Mouse (Mus musculus): Measurements from ENCODE around the gene Rad50. TPM values are rescaled to one million over a fixed set of nuclear protein-coding genes. Genes with fewer than 3 reads are reported as not detected.

Gene Rad50
- total and polyA plus RNA-seq, 3 experiments: 39.6 to 53.6 (median 48.2) TPM

GRCm38 (mm10) chr11:53734431-53734830 is 27.3 kb upstream of the Rad50 start:
- no peaks in the 10 kb centered on the region for H3K36me3 ChIP-seq (replicated peaks in 1 of 2; ENCODE audit: control insufficient read depth in 1 of 2, insufficient read depth in 1 of 2, low read length in 1 of 2)
- TF ChIP-seq RAD21 (IDR thresholded peaks at IDR 0.05; ENCODE audit: low read depth, low read length): peak; percentile 53
- TF ChIP-seq MAX (IDR thresholded peaks at IDR 0.05; ENCODE audit: low read length): no peak
- TF ChIP-seq CTCF (conservative IDR thresholded peaks at IDR 0.05 in 1 of 2, IDR thresholded peaks at IDR 0.05 in 1 of 2; ENCODE audit: low read depth in 2 of 2, low read length in 2 of 2): peak; percentile 11 to 72; a peak in 2 of 4 replicates
- TF ChIP-seq ETS1 (conservative IDR thresholded peaks at IDR 0.05; ENCODE audit: low read depth, low read length): no peak
- peak; percentile 39 for TF ChIP-seq SMC3 (IDR thresholded peaks at IDR 0.05; ENCODE audit: low read depth, low read length)
- peak overlapping the region; percentile 54; the same call in 1 of the 2 replicates for H3K27ac ChIP-seq (ENCODE audit: insufficient read depth, low read depth)
- peaks cover 8 to 38% of the 10 kb centered on the region in 2 experiments for H3K4me1 ChIP-seq (ENCODE audit: control insufficient read depth in 1 of 2, insufficient read depth in 2 of 2)
- H3K9me3 ChIP-seq (replicated peaks; ENCODE audit: low read length): no peaks in the 10 kb centered on the region
- peak overlapping the region; percentile 41; the same call in 1 of the 2 replicates for H3K9ac ChIP-seq (ENCODE audit: insufficient read depth, low read depth)
- peak; percentile 58 for DNase-seq (ENCODE audit: extremely low read depth)
- peak overlapping the region; percentile 76; the same call in 1 of the 2 replicates for H3K4me2 ChIP-seq (ENCODE audit: insufficient read depth, low read depth, poor library complexity, severe bottlenecking)
- dilution Hi-C loops (cut with MboI; ENCODE audit: extremely low pct_ligation_motif_present, extremely low pct_unique_long_range_greater_than_20kb, low sequenced_read_pairs) (no loop called here), in situ Hi-C loops (cut with MboI; ENCODE audit: low pct_ligation_motif_present, low pct_unique_long_range_greater_than_20kb, low sequenced_read_pairs) (no loop called here)
- no peaks in the 10 kb centered on the region for H3K27me3 ChIP-seq (replicated peaks)
- H3K79me2 ChIP-seq (replicated peaks; ENCODE audit: control insufficient read depth, extremely low read depth, insufficient read depth, poor library complexity, severe bottlenecking): no peaks in the 10 kb centered on the region
- H3K4me3 ChIP-seq (replicated peaks in 1 of 3; ENCODE audit: low read depth in 2 of 3, low read length in 2 of 3, poor library complexity in 1 of 3): peak overlapping the region in 1 of 3 experiments; percentile 43

GRCm38 (mm10) chr11:53733824-53734223 is 26.7 kb upstream of the Rad50 start:
- Histone ChIP-seq H3K9me3 (replicated peaks; ENCODE audit: low read length) (no peaks in the 10 kb centered on the region), H3K9ac (ENCODE audit: insufficient read depth, low read depth) (no peak overlapping the region), H3K27me3 (replicated peaks) (no peaks in the 10 kb centered on the region), H3K36me3 (replicated peaks in 1 of 2; ENCODE audit: control insufficient read depth in 1 of 2, insufficient read depth in 1 of 2, low read length in 1 of 2) (no peaks in the 10 kb centered on the region), H3K27ac (ENCODE audit: insufficient read depth, low read depth) (no peak overlapping the region), H3K4me2 (ENCODE audit: insufficient read depth, low read depth, poor library complexity, severe bottlenecking) (no peak overlapping the region), H3K4me1 (ENCODE audit: control insufficient read depth in 1 of 2, insufficient read depth in 2 of 2) (peaks cover 8 to 38% of the 10 kb centered on the region in 2 experiments), H3K79me2 (replicated peaks; ENCODE audit: control insufficient read depth, extremely low read depth, insufficient read depth, poor library complexity, severe bottlenecking) (no peaks in the 10 kb centered on the region), H3K4me3 (replicated peaks in 1 of 3; ENCODE audit: low read depth in 2 of 3, low read length in 2 of 3, poor library complexity in 1 of 3) (no peak overlapping the region)
- peak; percentile 51; the same call in 1 of the 2 replicates for TF ChIP-seq MYC (IDR thresholded peaks at IDR 0.05; ENCODE audit: low read depth, low read length)
- no peak for TF ChIP-seq HCFC1 (IDR thresholded peaks at IDR 0.05; ENCODE audit: low read depth, low read length)
- peak; percentile 16 to 63; a peak in 2 of 4 replicates for TF ChIP-seq CTCF (conservative IDR thresholded peaks at IDR 0.05 in 1 of 2, IDR thresholded peaks at IDR 0.05 in 1 of 2; ENCODE audit: low read depth in 2 of 2, low read length in 2 of 2)
- no peak for TF ChIP-seq UBTF (IDR thresholded peaks at IDR 0.05; ENCODE audit: low read depth, low read length)
- TF ChIP-seq POLR2A (IDR thresholded peaks at IDR 0.05; ENCODE audit: low read depth, low read length): no peak
- no peak for TF ChIP-seq TBP (conservative IDR thresholded peaks at IDR 0.05; ENCODE audit: low read depth, low read length)
- TF ChIP-seq KAT2A (IDR thresholded peaks at IDR 0.05; ENCODE audit: insufficient replicate concordance, low read length): no peak
- no peak for TF ChIP-seq EP300 (IDR thresholded peaks at IDR 0.05; ENCODE audit: low read length)
- no peak for TF ChIP-seq JUN (IDR thresholded peaks at IDR 0.05; ENCODE audit: insufficient read depth, low read depth, low read length)
- no peak for TF ChIP-seq GABPA (IDR thresholded peaks at IDR 0.05; ENCODE audit: insufficient replicate concordance, low read depth, low read length)
- TF ChIP-seq PAX5 (IDR thresholded peaks at IDR 0.05; ENCODE audit: low read length): no peak
- TF ChIP-seq SIN3A (IDR thresholded peaks at IDR 0.05; ENCODE audit: low read length): no peak
- TF ChIP-seq SMC3 (IDR thresholded peaks at IDR 0.05; ENCODE audit: low read depth, low read length): peak; percentile 8; the same call in 1 of the 2 replicates
- no peak for TF ChIP-seq POLR2AphosphoS2 (IDR thresholded peaks at IDR 0.05; ENCODE audit: low read depth, low read length)
- TF ChIP-seq BHLHE40 (IDR thresholded peaks at IDR 0.05; ENCODE audit: low read depth, low read length): no peak
- TF ChIP-seq USF2 (conservative IDR thresholded peaks at IDR 0.05; ENCODE audit: low read depth, low read length): no peak
- no peak for TF ChIP-seq TCF12 (IDR thresholded peaks at IDR 0.05; ENCODE audit: low read depth, low read length)
- TF ChIP-seq IRF4 (IDR thresholded peaks at IDR 0.05; ENCODE audit: low read depth, low read length): no peak
- no peak for TF ChIP-seq ELF1 (IDR thresholded peaks at IDR 0.05; ENCODE audit: low read depth, low read length)
- peak; percentile 14; the same call in 1 of the 2 replicates for TF ChIP-seq MXI1 (IDR thresholded peaks at IDR 0.05; ENCODE audit: low read depth, low read length)
- no peak for TF ChIP-seq ZMIZ1 (IDR thresholded peaks at IDR 0.05; ENCODE audit: low read depth, low read length)
- TF ChIP-seq MAZ (IDR thresholded peaks at IDR 0.05; ENCODE audit: low read depth, low read length): no peak
- peak; percentile 12 for TF ChIP-seq RAD21 (IDR thresholded peaks at IDR 0.05; ENCODE audit: low read depth, low read length)
- no peak for TF ChIP-seq MAFK (IDR thresholded peaks at IDR 0.05; ENCODE audit: insufficient replicate concordance, low read length)
- dilution Hi-C loops (cut with MboI; ENCODE audit: extremely low pct_ligation_motif_present, extremely low pct_unique_long_range_greater_than_20kb, low sequenced_read_pairs) (no loop called here), in situ Hi-C loops (cut with MboI; ENCODE audit: low pct_ligation_motif_present, low pct_unique_long_range_greater_than_20kb, low sequenced_read_pairs) (no loop called here)
- DNase-seq (ENCODE audit: extremely low read depth): peak; percentile 58

Measured in CH12.LX (cell line).